Mouse (Mus musculus) embryonic facial prominence, embryonic 13.5 days (tissue): ENCODE results near the gene Tor1aip1. TPM values are rescaled to one million over a fixed set of nuclear protein-coding genes. Genes with fewer than 3 reads are reported as not detected.
"Not testable (repeated sequence)": the region's sequence is repeated elsewhere in the genome, so short reads cannot be mapped to it uniquely, and the experiment has no call there.

ENCODE experiments used
- ATAC-seq: fragments of 200-750 bp; cut with Nextera tagmentation; 2 replicates; pipeline ENCODE4 v1.8.0; 2017; ENCODE audit warnings: low read depth; ENCODE audit not compliant: insufficient number of reproducible peaks, insufficient read depth, low FRiP score, low TSS enrichment
- H3K27ac ChIP-seq: fragments of 300-500 bp; sonication (generic); 2 replicates; pipeline ENCODE4 v1.5.1; 2015; ENCODE audit warnings: moderate library complexity, mild to moderate bottlenecking, inconsistent platforms
- H3K27me3 ChIP-seq: fragments of 300-500 bp; sonication (generic); 2 replicates; pipeline ENCODE4 v1.6.1; 2015; ENCODE audit warnings: mild to moderate bottlenecking, inconsistent platforms
- H3K36me3 ChIP-seq: fragments of 300-500 bp; sonication (generic); 2 replicates; pipeline ENCODE4 v1.6.1; 2015; ENCODE audit warnings: mild to moderate bottlenecking, inconsistent platforms
- H3K4me1 ChIP-seq: fragments of 300-500 bp; sonication (generic); 2 replicates; pipeline ENCODE4 v1.6.1; 2015; ENCODE audit warnings: inconsistent platforms
- H3K4me2 ChIP-seq: fragments of 300-500 bp; sonication (generic); 2 replicates; pipeline ENCODE4 v1.6.1; 2015; ENCODE audit warnings: moderate library complexity, mild to moderate bottlenecking, inconsistent platforms
- H3K4me3 ChIP-seq: fragments of 300-500 bp; sonication (generic); 2 replicates; pipeline ENCODE4 v1.5.1; 2015; ENCODE audit warnings: mild to moderate bottlenecking, inconsistent platforms
- H3K9ac ChIP-seq: fragments of 300-500 bp; sonication (generic); 2 replicates; pipeline ENCODE4 v1.6.1; 2015; ENCODE audit warnings: mild to moderate bottlenecking, inconsistent platforms
- H3K9me3 ChIP-seq: fragments of 300-500 bp; sonication (generic); 2 replicates; pipeline ENCODE4 v1.6.1; 2016; ENCODE audit warnings: inconsistent platforms
- WGBS: fragments of 180-500 bp; shearing (Covaris S2); methylation state at CpG from one replicate; pipeline ENCODE4 v1.1.7; 2015; ENCODE audit warnings: mixed read lengths; 5-methylcytosine and 5-hydroxymethylcytosine counted together
- polyA plus RNA-seq: library from polyadenylated mRNA; unstranded; fragments of >200 nt; fragmentation: Nextera tagmentation; extraction: Ambion mirVana; gene quantifications from 2 replicates; pipeline ENCODE4 v1.2.1, GENCODE M21; 2015

The Tor1aip1 gene
- polyA plus RNA-seq, 1 experiment from 2014 or later = 48.7 TPM

- no peak overlapping the region for H3K4me3 ChIP-seq
- H3K36me3 ChIP-seq = peaks cover 63% of the 10 kb centered on the region
- no peak overlapping the region for H3K4me2 ChIP-seq
- peaks cover 18% of the 10 kb centered on the region for H3K4me1 ChIP-seq
- 83% methylated on average over 3 of the region's 3 CpGs for WGBS
- H3K9me3 ChIP-seq = no peaks in the 10 kb centered on the region
- no peak overlapping the region for H3K27ac ChIP-seq
- no peak for ATAC-seq
- no peak overlapping the region for H3K9ac ChIP-seq
- H3K27me3 ChIP-seq = no peaks in the 10 kb centered on the region
Measured at GRCm38 (mm10) chr1:156046688-156047087, 10.4 kb upstream of the Tor1aip1 start.

DNA sequence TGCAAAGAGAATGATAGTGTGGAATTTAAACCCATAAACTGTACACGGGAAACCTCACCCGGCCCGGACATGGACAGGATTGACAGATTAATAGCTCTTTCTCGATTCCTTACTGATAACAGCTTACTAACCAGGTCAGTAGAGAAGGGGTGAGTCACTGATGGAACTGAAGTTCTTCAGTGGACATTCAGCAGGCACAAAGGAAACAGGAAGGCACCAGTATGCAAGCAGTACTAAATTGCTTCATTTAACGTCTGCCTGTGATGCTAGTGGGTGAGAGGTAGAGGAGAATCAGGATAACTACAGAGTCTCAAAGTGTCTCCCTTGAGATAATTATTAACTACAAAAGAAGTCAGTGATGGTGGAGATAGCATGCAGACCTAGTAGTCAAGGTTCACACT, 7.9 kb upstream of the Tor1aip1 start:
- peaks cover 43% of the 10 kb centered on the region for H3K36me3 ChIP-seq
- ATAC-seq = no peak
- no peak overlapping the region for H3K4me2 ChIP-seq
- no peak overlapping the region for H3K27ac ChIP-seq
- H3K9ac ChIP-seq = no peak overlapping the region
- H3K27me3 ChIP-seq = no peaks in the 10 kb centered on the region
- H3K9me3 ChIP-seq = no peaks in the 10 kb centered on the region
- no peak overlapping the region for H3K4me3 ChIP-seq
- WGBS = 83% methylated on average over 5 of the region's 5 CpGs
- H3K4me1 ChIP-seq = peaks cover 24% of the 10 kb centered on the region

GRCm38 (mm10) chr1:156043027-156043426, 6.7 kb upstream of the Tor1aip1 start:
- Histone ChIP-seq H3K36me3 (peaks cover 31% of the 10 kb centered on the region), H3K9me3 (no peaks in the 10 kb centered on the region), H3K4me2 (peak overlapping the region; percentile 29), H3K4me3 (no peak overlapping the region), H3K4me1 (peaks cover 24% of the 10 kb centered on the region), H3K9ac (0 out of 2 replicates have a peak overlapping the region, but pooled peaks have one; percentile 16), H3K27me3 (no peaks in the 10 kb centered on the region), H3K27ac (no peak overlapping the region)
- no peak for ATAC-seq
- 19% methylated on average over 4 of the region's 4 CpGs for WGBS

GRCm38 (mm10) chr1:156042481-156042880, 6.2 kb upstream of the Tor1aip1 start:
- H3K4me2 ChIP-seq = peak overlapping the region; percentile 82

GRCm38 (mm10) chr1:156041451-156042241, 5.4 kb upstream of the Tor1aip1 start:
- ATAC-seq = no peak
- Histone ChIP-seq H3K9ac (peak overlapping the region; percentile 70), H3K36me3 (peaks cover 19% of the 10 kb centered on the region), H3K4me1 (peaks cover 27% of the 10 kb centered on the region), H3K4me2 (peak overlapping the region; percentile 82), H3K27me3 (no peaks in the 10 kb centered on the region), H3K27ac (peak overlapping the region; percentile 8; the same call in 1 of the 2 replicates), H3K9me3 (no peaks in the 10 kb centered on the region), H3K4me3 (peak overlapping the region; percentile 67)
- WGBS = 42% methylated on average over 7 of the region's 7 CpGs

More at GRCm38 (mm10) chr1:156042481-156042880, 6.2 kb upstream of the Tor1aip1 start:
- WGBS = 84% methylated on average over 5 of the region's 5 CpGs
- Histone ChIP-seq H3K27me3 (no peaks in the 10 kb centered on the region), H3K9ac (peak overlapping the region; percentile 61), H3K27ac (no peak overlapping the region), H3K4me3 (peak overlapping the region; percentile 67), H3K36me3 (peaks cover 25% of the 10 kb centered on the region), H3K4me1 (peaks cover 24% of the 10 kb centered on the region), H3K9me3 (no peaks in the 10 kb centered on the region)
- no peak for ATAC-seq

GRCm38 (mm10) chr1:156040731-156041401, 4.6 kb upstream of the Tor1aip1 start:
- ATAC-seq = peak; percentile 87
- under 1% methylated on average over 22 of the region's 22 CpGs for WGBS
- H3K36me3 ChIP-seq = peaks cover 15% of the 10 kb centered on the region
- H3K27ac ChIP-seq = peak overlapping the region; percentile 68; the same call in 1 of the 2 replicates
- H3K27me3 ChIP-seq = no peaks in the 10 kb centered on the region
- no peaks in the 10 kb centered on the region for H3K9me3 ChIP-seq
- peak overlapping the region; percentile 67 for H3K4me3 ChIP-seq
- peak overlapping the region; percentile 77 for H3K9ac ChIP-seq
- peaks cover 27% of the 10 kb centered on the region for H3K4me1 ChIP-seq
- H3K4me2 ChIP-seq = peak overlapping the region; percentile 82

GRCm38 (mm10) chr1:156039989-156040388, 3.7 kb upstream of the Tor1aip1 start:
- not testable (repeated sequence) for H3K9me3 ChIP-seq, H3K27ac ChIP-seq, H3K4me3 ChIP-seq, H3K27me3 ChIP-seq, H3K9ac ChIP-seq, ATAC-seq
- Histone ChIP-seq H3K4me1 (peaks cover 25% of the 10 kb centered on the region), H3K4me2 (peak overlapping the region; percentile 82; the same call in 1 of the 2 replicates), H3K36me3 (peaks cover 12% of the 10 kb centered on the region)
- WGBS = 67% methylated on average over 7 of the region's 7 CpGs

DNA sequence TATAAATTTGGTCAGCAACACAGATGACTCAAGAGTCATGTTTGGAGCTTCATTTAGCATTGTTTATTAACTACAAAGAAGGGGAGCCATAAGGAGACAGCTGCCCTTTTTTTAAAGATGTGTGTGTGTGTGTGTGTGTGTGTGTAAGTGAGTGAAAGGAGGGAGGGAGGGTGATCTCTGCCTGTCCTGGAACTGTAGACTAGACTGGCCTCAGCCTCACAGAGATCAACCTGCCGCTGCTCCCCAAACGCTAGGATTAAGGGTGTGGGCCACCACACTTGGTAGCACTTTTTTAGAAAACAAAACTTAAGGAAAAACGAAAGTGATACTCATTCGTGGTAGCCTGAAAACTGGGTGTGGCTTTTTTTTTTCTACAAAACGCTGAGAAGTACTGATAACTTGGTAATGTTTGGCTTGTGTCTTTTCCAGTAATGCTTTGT, 884 bp upstream of the Tor1aip1 start:
- Histone ChIP-seq H3K27ac (no peak overlapping the region), H3K4me1 (peaks cover 21% of the 10 kb centered on the region), H3K9me3 (no peaks in the 10 kb centered on the region), H3K4me3 (0 out of 2 replicates have a peak overlapping the region, but pooled peaks have one; percentile 14), H3K27me3 (no peaks in the 10 kb centered on the region), H3K36me3 (peaks cover 16% of the 10 kb centered on the region), H3K4me2 (peak overlapping the region; percentile 71), H3K9ac (no peak overlapping the region)
- ATAC-seq = no peak
- 56% methylated on average over 5 of the region's 5 CpGs for WGBS

DNA sequence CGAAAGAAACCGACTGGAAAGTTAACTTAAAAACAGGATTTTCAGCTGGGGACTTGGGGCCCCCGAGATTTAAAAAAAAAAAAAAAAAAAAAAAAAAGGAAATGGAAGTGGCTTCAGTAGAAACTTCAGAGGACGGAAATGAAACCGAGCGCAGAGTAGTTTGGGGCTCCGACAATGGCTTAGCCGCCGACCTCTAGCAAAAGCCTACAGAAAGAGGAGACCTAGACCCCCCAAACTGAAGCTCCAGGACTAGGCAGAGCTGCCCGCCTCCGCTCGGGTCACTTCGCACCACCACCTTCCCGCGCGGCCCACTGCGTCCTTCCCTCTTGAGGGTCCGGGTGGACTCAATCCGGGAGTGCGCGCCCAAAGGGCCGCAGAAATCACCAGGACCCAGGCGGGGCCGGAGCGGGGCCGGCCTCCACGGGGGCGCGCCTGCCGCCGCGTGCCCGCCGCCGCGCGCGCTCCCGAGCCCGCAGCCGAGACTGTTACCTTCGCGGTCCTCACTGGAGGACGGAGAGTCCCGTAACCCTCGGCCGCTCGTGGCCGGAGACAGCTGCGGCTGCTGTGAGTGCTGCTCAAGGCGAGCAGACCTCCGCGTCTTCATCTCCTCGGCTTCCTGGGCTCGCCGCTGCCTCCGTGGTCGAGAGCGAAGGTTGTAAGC, 881 bp downstream of the Tor1aip1 start, which contains the start of gene Tor1aip2:
Gene Tor1aip2, plus strand, starts transcription at position 135 of the 661 bp plus-strand sequence.
- Histone ChIP-seq H3K27me3 (no peaks in the 10 kb centered on the region), H3K9ac (peak within 1 kb of the TSS; percentile 93), H3K4me1 (peaks cover 12% of the 10 kb centered on the region), H3K36me3 (peaks cover 31% of the 10 kb centered on the region), H3K27ac (peak within 1 kb of the TSS; percentile 100), H3K9me3 (no peaks in the 10 kb centered on the region), H3K4me3 (peak within 1 kb of the TSS; percentile 83), H3K4me2 (peak within 1 kb of the TSS; percentile 71)
- WGBS = under 1% methylated on average over 58 of the region's 59 CpGs
- ATAC-seq = peak; percentile 76

DNA sequence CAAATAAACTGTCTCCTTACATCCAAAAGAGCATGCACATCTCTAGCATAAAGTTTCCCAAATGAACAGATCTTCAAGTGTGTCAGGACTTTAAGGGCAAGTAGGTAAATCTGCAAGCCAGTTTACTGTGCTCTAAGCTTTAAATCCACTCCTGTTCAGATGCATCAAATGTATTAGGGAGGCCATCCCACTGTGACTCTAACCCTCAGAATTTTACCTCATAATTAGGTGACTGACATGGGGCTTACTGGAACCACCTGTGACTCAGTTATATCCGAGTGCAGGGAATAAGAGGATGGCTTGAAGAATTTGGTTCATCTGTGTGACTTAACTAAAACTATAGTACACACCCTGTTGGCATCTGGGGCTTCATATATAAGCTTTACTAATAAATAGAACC, 1.6 kb downstream of the Tor1aip1 start:
- no peak for ATAC-seq
- Histone ChIP-seq H3K27me3 (no peaks in the 10 kb centered on the region), H3K4me3 (peak overlapping the region; percentile 83), H3K4me2 (peak overlapping the region; percentile 71), H3K36me3 (peaks cover 37% of the 10 kb centered on the region), H3K27ac (peak overlapping the region; percentile 100), H3K4me1 (peaks cover 10% of the 10 kb centered on the region), H3K9me3 (no peaks in the 10 kb centered on the region), H3K9ac (peak overlapping the region; percentile 93)
- WGBS = 20% methylated on average over 1 of the region's 1 CpGs

DNA sequence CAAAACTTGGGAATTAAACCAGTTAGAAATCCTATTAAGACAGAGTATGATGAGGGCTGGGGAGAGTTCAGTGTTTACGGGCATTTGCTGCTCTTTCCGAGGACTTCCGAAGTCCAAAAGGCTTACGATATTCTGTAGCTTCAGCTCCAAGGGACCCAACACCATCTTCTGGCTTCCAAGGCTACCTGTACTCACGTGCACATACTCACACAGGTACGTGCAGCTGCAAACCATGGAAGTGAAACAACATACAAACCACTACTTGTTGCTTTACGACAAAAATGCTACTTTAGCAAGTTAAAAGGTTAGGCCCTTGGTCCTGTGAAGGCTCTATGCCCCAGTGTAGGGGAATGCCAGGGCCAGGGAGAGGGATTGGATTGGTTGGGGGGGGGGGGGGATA, 2.4 kb downstream of the Tor1aip1 start:
- Histone ChIP-seq H3K4me1 (peaks cover 10% of the 10 kb centered on the region), H3K4me3 (no peak overlapping the region), H3K36me3 (peaks cover 44% of the 10 kb centered on the region), H3K9me3 (no peaks in the 10 kb centered on the region), H3K27ac (no peak overlapping the region), H3K4me2 (no peak overlapping the region; the same call in 1 of the 2 replicates), H3K27me3 (no peaks in the 10 kb centered on the region), H3K9ac (no peak overlapping the region)
- ATAC-seq = no peak
- 96% methylated on average over 7 of the region's 7 CpGs for WGBS
